Mouse (Mus musculus): ENCODE measurements around the gene Tacr1.

- TF ChIP-seq HCFC1 (IDR thresholded peaks at IDR 0.05; ENCODE audit: low read depth, low read length): no peak
- TF ChIP-seq SMC3 (IDR thresholded peaks at IDR 0.05; ENCODE audit: low read depth, low read length): no peak
- no peak for TF ChIP-seq BHLHE40 (IDR thresholded peaks at IDR 0.05; ENCODE audit: borderline replicate concordance, low read depth, low read length)
- TF ChIP-seq JUND (IDR thresholded peaks at IDR 0.05; ENCODE audit: low read depth, low read length): no peak
- TF ChIP-seq CTCF (IDR thresholded peaks at IDR 0.05 in 2 of 3, conservative IDR thresholded peaks at IDR 0.05 in 1 of 3; ENCODE audit: control insufficient read depth in 1 of 3, insufficient read depth in 1 of 3, low read depth in 2 of 3, low read length in 3 of 3, poor library complexity in 1 of 3, severe bottlenecking in 1 of 3): no peak
- no peak for TF ChIP-seq MXI1 (IDR thresholded peaks at IDR 0.05; ENCODE audit: low read depth, low read length)
- TF ChIP-seq POLR2A (IDR thresholded peaks at IDR 0.05; ENCODE audit: control insufficient read depth in 1 of 2, insufficient read depth in 1 of 2, low read depth in 1 of 2, low read length in 2 of 2, poor library complexity in 1 of 2): no peak
- TF ChIP-seq GATA1 (IDR thresholded peaks at IDR 0.05; ENCODE audit: low read depth, low read length): no peak
- TF ChIP-seq CHD2 (IDR thresholded peaks at IDR 0.05; ENCODE audit: low read length): no peak
- TF ChIP-seq SIN3A (IDR thresholded peaks at IDR 0.05; ENCODE audit: low read length): no peak
- no peak for TF ChIP-seq UBTF (IDR thresholded peaks at IDR 0.05; ENCODE audit: borderline replicate concordance, insufficient read depth, low read depth, low read length)
- TF ChIP-seq EP300 (IDR thresholded peaks at IDR 0.05; ENCODE audit: low read depth in 1 of 2, low read length in 2 of 2): no peak
- no peak for TF ChIP-seq USF2 (IDR thresholded peaks at IDR 0.05; ENCODE audit: borderline replicate concordance in 1 of 2, insufficient read depth in 1 of 2, low read depth in 1 of 2, low read length in 2 of 2)
Measured at GRCm38 (mm10) chr6:82609339-82609926, 207.3 kb downstream of the Tacr1 start.

Measured in MEL (cell line).